Mouse (Mus musculus): ENCODE results near the gene Slc23a3.

Slc23a3 gene

DNA sequence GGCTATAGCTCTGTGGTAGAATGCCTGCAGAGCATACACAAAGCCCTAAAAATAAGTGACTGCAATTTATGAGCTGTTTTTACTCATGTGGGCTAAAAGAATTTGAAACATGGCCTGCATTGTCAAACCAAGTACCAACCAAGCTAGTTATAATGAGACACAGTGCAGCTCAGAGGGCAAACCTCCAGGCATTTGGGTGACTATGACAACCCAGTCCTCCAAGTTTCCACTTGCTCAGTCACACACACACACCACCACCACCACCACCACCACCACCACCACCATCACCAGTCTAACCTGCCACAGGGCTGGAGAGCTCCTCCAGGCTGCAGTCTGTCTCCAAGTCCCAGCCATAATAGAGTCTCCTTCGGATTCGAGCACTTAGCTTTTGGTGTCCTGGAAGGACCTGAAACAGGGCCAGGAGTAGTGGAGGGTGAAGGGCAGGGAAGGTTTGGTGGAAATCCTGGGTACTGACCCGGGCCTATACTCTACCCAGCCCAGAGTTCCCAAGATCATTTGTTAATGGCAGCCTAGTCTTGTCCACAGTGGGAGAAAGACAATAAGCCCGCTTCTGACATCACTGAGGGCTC is 7.0 kb upstream of the Slc23a3 start:
- in situ Hi-C loops (cut with MboI, MseI): loop anchor here (5.0 to 25.0 kb wide), 4 partner anchors 473 to 1178 kb away; partner anchors contain the start of genes Ctdsp1 and Slc11a1

DNA sequence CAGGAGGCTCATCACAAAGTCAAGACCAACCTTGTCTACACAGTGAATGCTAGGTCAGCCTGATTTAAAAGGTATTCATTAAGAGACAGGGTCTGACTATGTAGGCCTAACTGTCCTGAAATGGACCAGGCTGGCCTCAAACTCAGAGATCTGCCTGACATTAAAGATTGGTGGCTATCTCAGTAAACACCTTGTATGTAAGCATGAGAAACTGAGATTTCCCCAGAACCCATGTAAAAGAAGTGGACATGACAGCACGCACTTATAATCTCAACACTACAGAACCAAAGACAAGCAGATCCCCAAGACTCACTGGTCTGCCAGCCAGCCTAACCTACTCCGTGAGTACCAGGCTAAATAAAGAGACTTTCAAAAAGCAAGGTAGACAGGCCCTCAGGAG is 4.8 kb upstream of the Slc23a3 start:
- in situ Hi-C loops (cut with MboI, MseI): loop anchor here (5.0 to 25.0 kb wide), 4 partner anchors 74 to 1176 kb away; partner anchors contain the start of genes Ctdsp1, Dnpep, Glb1l and Slc11a1

DNA sequence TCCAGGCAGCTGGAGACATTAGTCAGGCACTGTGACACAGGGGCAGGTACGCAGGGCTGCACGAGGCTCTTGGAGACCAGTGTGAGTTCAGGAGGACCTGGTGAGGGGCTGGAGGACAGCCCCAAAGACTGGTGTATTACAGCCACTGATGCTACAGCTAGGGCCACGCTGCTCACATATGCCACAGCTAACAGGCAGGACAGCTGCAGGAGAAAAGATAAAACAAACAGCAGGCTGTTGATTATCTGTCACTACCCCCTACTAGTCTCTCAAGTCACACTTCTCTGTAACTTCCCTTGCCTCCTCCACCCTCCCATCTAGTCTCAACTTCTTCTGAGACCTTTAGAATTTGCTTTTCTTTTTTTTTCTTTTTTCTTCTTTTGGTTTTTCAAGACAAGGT is 3.0 kb upstream of the Slc23a3 start:
- in situ Hi-C loops (cut with MboI, MseI): loop anchor here (5.0 to 25.0 kb wide), 4 partner anchors 76 to 1174 kb away; partner anchors contain the start of genes Ctdsp1, Dnpep, Glb1l and Slc11a1

DNA sequence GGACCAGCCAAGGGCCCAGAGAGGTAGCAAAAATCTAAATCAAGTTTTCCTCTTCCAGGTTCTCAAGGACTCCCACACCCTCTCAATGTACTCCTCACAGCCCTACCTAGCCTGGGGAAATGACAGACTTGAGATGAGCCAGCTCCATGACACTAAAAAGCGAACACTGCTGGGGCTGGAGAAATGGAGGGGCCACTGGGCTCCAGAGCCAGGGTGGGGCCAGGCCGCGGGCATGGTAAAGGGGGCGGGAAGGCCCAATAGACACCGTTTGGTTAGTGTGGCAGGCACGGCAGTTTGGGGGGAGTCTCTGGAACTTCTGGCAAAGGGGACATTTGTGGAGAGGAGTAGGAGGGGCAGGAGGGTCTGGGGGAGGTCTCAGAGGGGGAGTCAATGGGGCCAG is 2.6 kb upstream of the Slc23a3 start:
- in situ Hi-C loops (cut with MboI, MseI): loop anchor here (5.0 to 25.0 kb wide), 4 partner anchors 76 to 1174 kb away; partner anchors contain the start of genes Ctdsp1, Dnpep, Glb1l and Slc11a1

DNA sequence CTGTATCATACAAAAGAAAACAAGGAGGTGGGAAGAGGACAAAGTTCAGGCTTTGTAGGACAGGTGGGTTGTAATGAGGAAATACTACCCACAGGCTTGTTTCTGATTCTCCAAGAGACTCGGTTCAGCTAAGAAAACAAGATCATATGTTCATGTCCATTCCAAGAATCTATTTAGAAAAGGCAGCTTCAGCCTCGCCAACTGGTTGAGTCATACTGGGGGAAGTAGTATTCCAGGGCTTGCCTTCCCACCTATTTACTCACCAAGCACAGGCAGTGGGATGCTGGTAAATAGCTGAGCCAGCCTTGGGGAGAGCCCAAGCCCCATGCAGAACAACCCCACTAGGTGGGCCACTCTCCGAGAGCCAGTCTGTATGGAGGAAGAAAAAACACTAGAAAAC is 5.0 kb downstream of the Slc23a3 start:
- in situ Hi-C loops (cut with MboI, MseI): loop anchor here (5.0 to 25.0 kb wide), 6 partner anchors 56 to 1166 kb away; partner anchors contain the start of genes Abcb6, Ctdsp1 and Slc11a1

DNA sequence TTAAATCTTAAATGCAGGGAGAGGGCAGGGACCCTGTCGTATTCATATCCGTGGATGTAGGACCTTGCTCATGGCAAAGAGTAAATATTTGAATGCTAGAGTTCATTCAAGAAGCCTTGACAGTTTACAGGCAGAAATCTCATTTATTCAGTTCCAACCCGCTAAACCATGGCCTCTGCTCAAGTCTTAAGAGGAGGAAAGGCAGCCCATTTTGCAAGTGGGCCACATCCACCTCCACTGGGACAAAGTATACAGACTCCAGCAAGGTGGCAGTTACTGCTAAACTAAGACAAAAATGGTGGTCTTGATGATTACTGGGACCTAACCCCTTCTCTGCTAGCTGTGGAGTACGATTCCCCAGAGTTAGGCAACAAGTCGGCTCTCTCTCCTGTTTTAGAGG is 8.3 kb downstream of the Slc23a3 start:
- in situ Hi-C loops (cut with MboI, MseI): loop anchor here (5.0 to 25.0 kb wide), 6 partner anchors 59 to 1163 kb away; partner anchors contain the start of genes Abcb6, Ctdsp1 and Slc11a1

DNA sequence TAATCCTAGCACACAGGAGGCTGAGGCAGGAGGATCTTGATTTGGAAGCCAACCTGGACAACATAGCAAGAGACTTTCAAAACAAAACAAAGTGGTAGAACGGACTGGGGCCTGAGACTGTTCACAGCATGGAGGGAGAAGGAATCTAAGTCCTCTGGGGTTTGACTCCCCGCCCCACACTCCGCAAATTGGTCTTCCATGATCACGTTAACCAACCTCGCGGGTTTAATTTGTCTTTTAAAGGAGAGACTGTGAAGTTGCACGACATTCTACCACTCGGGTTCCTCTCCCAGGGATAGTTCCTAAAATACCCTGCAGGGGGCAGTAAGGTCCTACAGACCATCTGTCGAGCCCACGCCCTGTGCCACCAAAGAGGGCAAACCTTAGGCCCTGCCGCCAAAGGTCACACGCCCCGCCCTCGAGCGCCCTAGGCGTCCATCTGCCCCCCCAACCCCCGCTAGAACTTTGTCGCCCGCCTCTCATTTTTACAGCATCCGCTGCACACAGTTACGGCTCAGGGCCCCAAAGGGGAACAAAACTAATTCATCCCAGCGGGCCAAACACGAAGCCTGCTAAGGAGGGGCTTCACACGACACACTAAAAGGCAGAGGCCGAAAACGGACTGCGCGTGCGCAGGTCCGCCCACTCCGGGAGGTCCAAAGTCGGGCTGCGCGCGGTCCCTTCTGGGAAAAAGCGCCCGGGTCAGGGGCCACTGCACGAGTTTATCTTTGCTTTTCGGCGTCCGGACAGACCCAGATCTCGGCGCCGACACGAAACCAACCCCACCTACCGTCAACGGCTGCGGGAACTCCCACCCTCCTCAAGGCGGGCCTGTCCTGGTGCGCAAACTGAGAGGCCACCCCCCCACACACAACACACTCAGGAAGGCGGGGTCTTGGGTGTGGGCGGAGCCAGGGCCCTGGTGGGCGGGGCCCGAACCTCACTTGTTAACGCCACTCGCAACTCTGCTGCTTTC is 9.1 kb downstream of the Slc23a3 start, which contains the start of gene Nhej1:
Nhej1 (minus strand) TSS at position 855 of the 976 bp plus-strand sequence.
- in situ Hi-C loops (cut with MboI, MseI): loop anchor here (5.0 to 25.0 kb wide), 7 partner anchors 60 to 1162 kb away; partner anchors contain the start of genes Abcb6, Ctdsp1 and Slc11a1

DNA sequence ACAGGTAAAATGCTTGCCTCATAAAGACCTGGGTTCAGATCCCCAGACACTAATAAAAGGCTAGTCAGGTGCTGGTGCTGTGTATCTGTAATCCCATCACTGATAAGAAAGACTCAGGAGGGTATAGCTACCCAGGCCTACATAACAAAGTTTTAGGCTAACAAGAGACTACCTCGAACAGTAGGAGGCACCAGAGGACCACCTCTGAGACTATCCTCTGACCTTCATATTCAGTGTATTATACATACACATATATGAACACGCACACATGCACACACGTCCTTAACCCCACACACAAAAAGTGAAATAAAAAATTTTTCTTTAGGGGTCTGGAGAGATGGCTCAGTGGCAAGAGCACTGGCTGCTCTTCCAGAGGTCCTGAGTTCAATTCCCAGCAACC is 11.5 kb downstream of the Slc23a3 start:
- in situ Hi-C loops (cut with MboI, MseI): loop anchor here (5.0 to 10.0 kb wide), 3 partner anchors 63 to 527 kb away; partner anchors contain the start of gene Abcb6
